Mouse (Mus musculus): ENCODE results near the gene Olfr165.
"Not testable (repeated sequence)": the region's sequence is repeated elsewhere in the genome, so short reads cannot be mapped to it uniquely, and the experiment has no call there.

The Olfr165 gene

GRCm38 (mm10) chr16:19423034-19423433 is at the start of gene Olfr165:
TSS of gene Olfr165 (minus strand) at chr16:19423134.
- DNase-seq (ENCODE audit: low spot score) = no peak

GRCm38 (mm10) chr16:19464365-19464764 is 41.4 kb upstream of the Olfr165 start:
- DNase-seq (ENCODE audit: low spot score) = no peak

GRCm38 (mm10) chr16:19458741-19459140 is 35.8 kb upstream of the Olfr165 start:
- not testable (repeated sequence) for DNase-seq (ENCODE audit: low spot score)

- no peak for DNase-seq (ENCODE audit: low spot score)
Measured at GRCm38 (mm10) chr16:19387984-19388383, 35.0 kb downstream of the Olfr165 start.
